Mouse (Mus musculus) heart, postnatal 0 days (tissue): ENCODE measurements at regions not wholly inside any gene's neighbourhood (a gene's known extent, or its start where the extent isn't known, plus 50 kb on each side); places are given as distances from the start of the nearest gene placed in this dataset.

ENCODE experiments used
- CTCF ChIP-seq: IDR thresholded peaks from 2 replicates; pipeline ENCODE4 v1.5.1; 2016; ENCODE audit warnings: antibody characterized with exemption, control low read depth, low read depth
- EP300 ChIP-seq: IDR thresholded peaks from 2 replicates; pipeline ENCODE4 v1.6.1; 2016; ENCODE audit warnings: antibody characterized with exemption, low read depth

- peak; percentile 61 for TF ChIP-seq CTCF
- no peak for TF ChIP-seq EP300
Observed at GRCm38 (mm10) chr7:137783954-137784353, 346.5 kb downstream of the Glrx3 start.
